Mouse (Mus musculus) spleen, postnatal 10 days (tissue): ENCODE results near the gene Gm7714.
"Not testable (repeated sequence)": the region's sequence is repeated elsewhere in the genome, so short reads cannot be mapped to it uniquely, and the experiment has no call there.

Experiments used
- DNase-seq, 2 experiments: peaks; one replicate each; pipeline ENCODE4 v3.0.0; 2021 to 2022; ENCODE audit warnings: low spot score in 2 of 2

The Gm7714 gene

GRCm38 (mm10) chr5:88268619-88269018 lies at the start of gene Gm7714:
Gene Gm7714 (plus strand): TSS chr5:88268919.
- no peak for DNase-seq

DNA sequence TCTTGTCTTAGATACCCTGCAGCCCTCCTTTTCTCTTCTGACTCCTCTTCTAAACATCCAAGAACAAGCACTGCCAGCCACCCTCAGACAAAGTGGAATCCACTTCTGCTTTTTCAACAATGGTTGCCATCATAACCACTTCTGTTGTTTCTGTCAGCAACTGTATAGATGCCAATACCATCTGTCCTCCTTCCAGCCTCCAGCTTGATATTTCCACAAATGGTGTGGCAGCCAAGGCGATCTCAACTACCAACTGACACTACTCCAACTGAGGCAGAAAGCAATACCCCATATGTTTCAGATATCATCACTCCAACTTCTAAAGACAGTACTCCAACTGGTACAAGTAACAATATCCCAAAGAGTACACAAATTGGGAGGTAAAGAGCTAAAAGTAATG lies 12.2 kb upstream of the Gm7714 start:
- DNase-seq: no peak

GRCm38 (mm10) chr5:88311307-88311706 lies 42.6 kb downstream of the Gm7714 start:
- not testable (repeated sequence) for DNase-seq

- DNase-seq: no peak
Observed at GRCm38 (mm10) chr5:88317012-88317411, 48.3 kb downstream of the Gm7714 start, which contains the start of gene Prol1. Gene Prol1 (plus strand): TSS chr5:88317312.
